Mouse (Mus musculus) ES-E14 (cell line): Measurements from ENCODE around the gene Ifna2.

Experiments
- CHD2 ChIP-seq: IDR thresholded peaks from 2 replicates; pipeline ENCODE4 v1.6.1; 2014; ENCODE audit warnings: mild to moderate bottlenecking, low read depth, low read length, inconsistent platforms
- ZNF384 ChIP-seq: IDR thresholded peaks from 2 replicates; pipeline ENCODE4 v1.6.1; 2012; ENCODE audit warnings: low read depth, low read length, inconsistent platforms

- TF ChIP-seq CHD2: peak; percentile 73; the same call in 1 of the 2 replicates
- TF ChIP-seq ZNF384: no peak
These were observed 30.1 kb downstream of the Ifna2 start for GRCm38 (mm10) chr4:88653644-88654043.
